In genomic region chr11:4826152-4826778, GRCm38 (mm10) we compare ENCODE assay signal across 29 mouse cellular contexts. TPM values are rescaled to one million over a fixed set of nuclear protein-coding genes. Genes with fewer than 3 reads are reported as not detected.
A peak's percentile ranks its signal among the peaks of the same experiment; 100 is the strongest.
DNase-seq lines count a peak whose midpoint lies in the region; ATAC-seq and TF ChIP-seq lines count a peak whose summit lies in the region.
"Had no signal": no experiment of that assay in that cellular context is flagged by ENCODE, and none has a peak within 500 bp of the region (broad histone marks: within the 10 kb centered on the region; RNA-seq: fewer than 3 reads in every experiment).

No protein-coding gene starts in this region.

- POLR2A ChIA-PET in Patski (lab: Charles Lee): no interaction called here

- 0 out of 2 replicates have a peak, but pooled peaks have one; percentile 31 for TF ChIP-seq EP300 in CH12.LX (IDR thresholded peaks at IDR 0.05; ENCODE audit: low read length)

- peaks cover 0 to 24% of the 10 kb centered on the region in 2 experiments for H3K36me3 ChIP-seq in CH12.LX (replicated peaks in 1 of 2; ENCODE audit: control insufficient read depth in 1 of 2, insufficient read depth in 1 of 2, low read length in 1 of 2)
- H3K36me3 ChIP-seq: intestine, embryonic 15.5 days; limb, embryonic 13.5 days; midbrain, embryonic 13.5 days; neural tube, embryonic 13.5 days; stomach, embryonic 15.5 days had no signal

- in situ Hi-C loops in CH12.LX (cut with MboI; ENCODE audit: low pct_ligation_motif_present, low pct_unique_long_range_greater_than_20kb, low sequenced_read_pairs): loop anchor here (25.0 kb wide), 2 partner anchors 389 to 564 kb away; partner anchors contain the start of genes Hormad2 and Lif
- in situ Hi-C loops in Patski (cut with MboI; ENCODE audit: low pct_unique_long_range_greater_than_20kb): loop anchor here (25.0 kb wide), 1 partner anchor 589 kb away; the partner anchor contains the start of gene Osm

- H3K27me3 ChIP-seq in CH12.LX (replicated peaks): no peaks in the 10 kb centered on the region
- no peaks in the 10 kb centered on the region for H3K27me3 ChIP-seq in Patski
- H3K27me3 ChIP-seq: embryonic facial prominence, embryonic 13.5 days; intestine, embryonic 15.5 days; limb, embryonic 13.5 days; liver, embryonic 12.5 days; midbrain, embryonic 13.5 days; neural tube, embryonic 13.5 days; stomach, embryonic 15.5 days had no signal

- no peak for TF ChIP-seq RAD21 in CH12.LX (IDR thresholded peaks at IDR 0.05; ENCODE audit: low read depth, low read length)

- peaks cover 2% of the 10 kb centered on the region for H3K79me2 ChIP-seq in CH12.LX (replicated peaks; ENCODE audit: control insufficient read depth, extremely low read depth, insufficient read depth, poor library complexity, severe bottlenecking)

- TF ChIP-seq POLR2A in CH12.LX (IDR thresholded peaks at IDR 0.05; ENCODE audit: low read depth, low read length): no peak

- dilution Hi-C loops in CH12.LX (cut with MboI; ENCODE audit: extremely low pct_ligation_motif_present, extremely low pct_unique_long_range_greater_than_20kb, low sequenced_read_pairs): no loop called here

- H3K27ac ChIP-seq in layer of hippocampus, adult 2 months: peak overlapping the region; percentile 58; the same call in 1 of the 2 replicates
- H3K27ac ChIP-seq in CH12.LX (ENCODE audit: insufficient read depth, low read depth): no peak overlapping the region
- H3K27ac ChIP-seq: embryonic facial prominence, embryonic 13.5 days; hindbrain, embryonic 10.5 days; intestine, embryonic 15.5 days; kidney, postnatal 0 days; limb, embryonic 13.5 days; liver, embryonic 12.5 days; midbrain, embryonic 13.5 days; neural tube, embryonic 13.5 days; stomach, embryonic 15.5 days had no signal

- CTCF ChIA-PET in Patski (lab: Charles Lee): interaction anchor here (1.6 kb wide), 1 partner anchor 14 kb away, joined by 4 read pairs; no protein-coding TSS in a partner anchor

- H3K4me2 ChIP-seq in CH12.LX (ENCODE audit: insufficient read depth, low read depth, poor library complexity, severe bottlenecking): no peak overlapping the region
- H3K4me2 ChIP-seq: embryonic facial prominence, embryonic 13.5 days; intestine, embryonic 15.5 days; limb, embryonic 13.5 days; liver, embryonic 12.5 days; midbrain, embryonic 13.5 days; neural tube, embryonic 13.5 days; stomach, embryonic 15.5 days had no signal

- H3K9me3 ChIP-seq in CH12.LX (replicated peaks; ENCODE audit: low read length): no peaks in the 10 kb centered on the region
- H3K9me3 ChIP-seq: embryonic facial prominence, embryonic 13.5 days; hindbrain, embryonic 10.5 days; intestine, embryonic 15.5 days; limb, embryonic 13.5 days; liver, embryonic 12.5 days; midbrain, embryonic 13.5 days; neural tube, embryonic 13.5 days; stomach, embryonic 15.5 days had no signal

- H3K4me1 ChIP-seq in CH12.LX (ENCODE audit: control insufficient read depth in 1 of 2, insufficient read depth in 2 of 2): peaks cover 21 to 80% of the 10 kb centered on the region in 2 experiments
- H3K4me1 ChIP-seq: embryonic facial prominence, embryonic 13.5 days; limb, embryonic 13.5 days; midbrain, embryonic 13.5 days; neural tube, embryonic 13.5 days; stomach, embryonic 15.5 days had no signal

- H3K9ac ChIP-seq in CH12.LX (ENCODE audit: insufficient read depth, low read depth): no peak overlapping the region
- H3K9ac ChIP-seq: embryonic facial prominence, embryonic 13.5 days; intestine, embryonic 15.5 days; limb, embryonic 13.5 days; liver, embryonic 12.5 days; liver, postnatal 0 days; midbrain, embryonic 13.5 days; neural tube, embryonic 13.5 days; stomach, embryonic 15.5 days had no signal

- no peak for TF ChIP-seq CTCF in layer of hippocampus, adult 2 months (conservative IDR thresholded peaks at IDR 0.05)
- TF ChIP-seq CTCF in CH12.LX (conservative IDR thresholded peaks at IDR 0.05 in 1 of 2, IDR thresholded peaks at IDR 0.05 in 1 of 2; ENCODE audit: low read depth in 2 of 2, low read length in 2 of 2) (no peak), Patski (IDR thresholded peaks at IDR 0.05) (no peak)

- ATAC-seq in Patski: peak; percentile 67
- ATAC-seq in megakaryocyte progenitor cell, adult 5-6 weeks (replicated peaks; ENCODE audit: poor library complexity): no peak
- no peak for ATAC-seq in granulocyte monocyte progenitor cell, adult 5-6 weeks (replicated peaks; ENCODE audit: poor library complexity, severe bottlenecking)
- ATAC-seq: forebrain, embryonic 16.5 days; hindbrain, embryonic 16.5 days; intestine, embryonic 15.5 days; liver, embryonic 12.5 days; liver, postnatal 0 days; midbrain, embryonic 13.5 days had no signal

- H3K4me3 ChIP-seq in layer of hippocampus, adult 2 months: no peak overlapping the region
- no peak overlapping the region for H3K4me3 ChIP-seq in CH12.LX (replicated peaks in 1 of 3; ENCODE audit: low read depth in 2 of 3, low read length in 2 of 3, poor library complexity in 1 of 3)
- H3K4me3 ChIP-seq: embryonic facial prominence, embryonic 13.5 days; erythroblast, embryonic 14.5 days; hindbrain, embryonic 10.5 days; intestine, embryonic 15.5 days; limb, embryonic 13.5 days; liver, embryonic 12.5 days; midbrain, embryonic 13.5 days; neural tube, embryonic 13.5 days; stomach, embryonic 15.5 days had no signal

- peak in 1 of 2 experiments; percentile 16 for DNase-seq in layer of hippocampus, adult 2 months (ENCODE audit: low spot score in 2 of 2)
- no peak for DNase-seq in layer of hippocampus, postnatal 14 days (ENCODE audit: low spot score in 2 of 2)
- DNase-seq in CH12.LX (ENCODE audit: extremely low read depth) (no peak), Patski (ENCODE audit: low read depth, low spot score) (peak; percentile 38)
- DNase-seq in urinary bladder, postnatal 36 days (ENCODE audit: low spot score in 2 of 2): no peak
- DNase-seq: adrenal gland, postnatal 14 days; cerebellum, adult 18-20 months; cerebellum, postnatal 10 days; gastrocnemius, postnatal 10 days; heart, postnatal 14 days; kidney, adult 8-10 months; kidney, postnatal 4 days; liver, postnatal 0 days; lung, postnatal 4 days; thymus, postnatal 14 days had no signal

TF ChIP-seq in CH12.LX, 34 proteins besides CTCF, POLR2A, EP300 and RAD21:
- TF ChIP-seq ETS1 (conservative IDR thresholded peaks at IDR 0.05; ENCODE audit: low read depth, low read length): 0 out of 2 replicates have a peak, but pooled peaks have one; percentile 15
- no peak for TF ChIP-seq POLR2AphosphoS2 (IDR thresholded peaks at IDR 0.05; ENCODE audit: low read depth, low read length)
- TF ChIP-seq ZKSCAN1 (IDR thresholded peaks at IDR 0.05; ENCODE audit: borderline replicate concordance, low read depth, low read length): peak; percentile 92
- no peak for TF ChIP-seq NRF1 (IDR thresholded peaks at IDR 0.05; ENCODE audit: low read depth, low read length)
- no peak for TF ChIP-seq SIN3A (IDR thresholded peaks at IDR 0.05; ENCODE audit: low read length)
- no peak for TF ChIP-seq E2F4 (IDR thresholded peaks at IDR 0.05; ENCODE audit: insufficient replicate concordance, low read depth, low read length)

RNA-seq across cellular contexts. Expression of gene Nf2, which starts 23.1 kb away (rescaled TPM):
- 100 to 1,000 TPM in 1 of 2 experiments, 10 to 100 TPM in 1; 91.2 to 102 TPM for total RNA-seq in layer of hippocampus, adult 2 months (2021)
- total RNA-seq in layer of hippocampus, postnatal 14 days (2021): 100 to 1,000 TPM; 148 to 156 TPM
- total RNA-seq in CH12.LX (2012; rRNA removed) (45.2 and 53.6 TPM in 2 replicates), CH12.LX (2014; rRNA removed) (50.7 and 54.7 TPM in 2 replicates)
- polyA plus RNA-seq in CH12.LX (2012; ENCODE audit: insufficient read length, low read depth) (103 and 108 TPM in 2 replicates), Patski (2021) (93.1 TPM)
- 17.4 and 17.9 TPM in 2 replicates for total RNA-seq in megakaryocyte progenitor cell, adult 5-6 weeks (2015)
- 48.1 and 64.9 TPM in 2 replicates for total RNA-seq in megakaryocyte progenitor cell, adult 5-6 weeks (2017)
- 35.6 and 45.1 TPM in 2 replicates for total RNA-seq in granulocyte monocyte progenitor cell, adult 5-6 weeks (2014; fragmentation: Nextera tagmentation)
- 48.0 and 73.3 TPM in 2 replicates for total RNA-seq in granulocyte monocyte progenitor cell, adult 5-6 weeks (2017)

RNA-seq across cellular contexts. Expression of gene Nipsnap1, which starts 47.5 kb away (rescaled TPM):
- total RNA-seq in layer of hippocampus, adult 2 months (2021): 10 to 100 TPM; 91.7 to 96.6 TPM
- total RNA-seq in layer of hippocampus, postnatal 14 days (2021): 10 to 100 TPM; 83.4 to 91.1 TPM
- total RNA-seq in CH12.LX (2012; rRNA removed) (50.7 and 53.5 TPM in 2 replicates), CH12.LX (2014; rRNA removed) (77.6 and 79.3 TPM in 2 replicates)
- polyA plus RNA-seq in CH12.LX (2012; ENCODE audit: insufficient read length, low read depth) (94.0 and 97.9 TPM in 2 replicates), Patski (2021) (94.7 TPM)
- 12.0 and 13.7 TPM in 2 replicates for total RNA-seq in megakaryocyte progenitor cell, adult 5-6 weeks (2015)
- total RNA-seq in megakaryocyte progenitor cell, adult 5-6 weeks (2017): 20.5 and 21.5 TPM in 2 replicates
- total RNA-seq in granulocyte monocyte progenitor cell, adult 5-6 weeks (2014; fragmentation: Nextera tagmentation): 13.4 and 22.3 TPM in 2 replicates
- 17.5 and 20.0 TPM in 2 replicates for total RNA-seq in granulocyte monocyte progenitor cell, adult 5-6 weeks (2017)
